Mouse (Mus musculus): ENCODE measurements around the gene Gtsf1.

Gtsf1 gene

DNA sequence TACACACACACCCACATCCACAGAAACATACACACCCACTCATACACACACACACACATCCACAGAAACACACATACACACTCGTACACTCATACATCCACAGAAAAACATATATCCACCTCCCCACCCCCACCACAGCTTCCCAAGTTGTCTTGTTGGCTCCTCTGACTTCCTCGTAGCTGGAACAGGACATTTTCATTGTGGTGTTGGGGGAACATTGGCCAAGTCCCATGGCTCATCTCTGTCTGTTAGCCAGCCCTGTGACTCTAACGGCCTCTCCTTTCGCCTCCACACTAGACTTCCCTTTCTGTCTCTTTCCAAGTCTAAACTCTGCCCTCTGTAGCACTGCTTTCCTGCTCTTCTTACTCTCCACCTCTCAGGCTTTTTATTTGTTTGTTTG, 72.5 kb downstream of the Gtsf1 start:
- DNase-seq (ENCODE audit: low read depth), result no peak

- DNase-seq (ENCODE audit: low read depth), result no peak
Observed at GRCm38 (mm10) chr15:103356130-103356529, 74.1 kb downstream of the Gtsf1 start.

DNA sequence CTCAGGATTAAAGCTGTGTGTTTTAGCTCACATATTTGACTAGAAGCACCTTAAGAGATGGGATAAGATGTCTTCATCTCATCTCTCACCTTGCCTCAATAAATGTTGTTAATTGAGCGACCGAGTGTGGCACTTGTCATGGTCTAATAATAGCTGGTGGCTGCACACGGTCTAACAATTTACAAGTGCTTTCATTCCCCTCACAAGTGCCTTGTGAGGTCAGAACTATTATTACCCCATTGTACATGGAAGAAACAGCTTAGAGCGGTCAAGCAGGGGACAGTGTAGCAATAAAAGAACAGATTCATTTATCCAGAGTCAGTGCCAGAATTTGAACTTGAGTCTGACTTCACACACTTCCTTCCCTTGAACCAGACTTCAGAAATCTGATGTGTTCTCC, 74.8 kb downstream of the Gtsf1 start:
- no peak for DNase-seq (ENCODE audit: low read depth)

DNA sequence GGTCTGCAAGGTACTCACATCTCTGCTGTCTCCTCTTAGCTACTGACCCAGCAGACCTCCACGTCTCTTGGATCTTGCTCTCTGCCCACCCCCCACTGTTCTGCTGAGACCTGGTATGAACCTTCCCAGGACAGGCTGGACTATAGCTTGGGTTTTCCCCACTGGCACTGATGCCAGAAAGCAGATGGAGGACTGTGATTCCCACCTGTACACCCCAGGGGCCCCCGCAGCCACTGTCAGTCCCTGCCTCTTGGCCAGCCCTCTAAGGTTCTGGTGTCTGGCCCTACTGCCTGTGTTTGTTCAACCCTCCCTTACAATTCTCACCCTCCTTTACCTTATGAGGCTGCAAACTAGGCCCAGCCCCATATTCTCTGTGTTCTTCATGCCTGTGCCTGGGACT, 75.6 kb downstream of the Gtsf1 start:
- DNase-seq (ENCODE audit: low read depth), result no peak

- no peak for DNase-seq (ENCODE audit: low read depth)
Observed at GRCm38 (mm10) chr15:103353511-103354256, 76.6 kb downstream of the Gtsf1 start.

- no peak for DNase-seq (ENCODE audit: low read depth)
Observed at GRCm38 (mm10) chr15:103352856-103353255, 77.4 kb downstream of the Gtsf1 start.
